Mouse (Mus musculus) spleen, adult 2 months (tissue): ENCODE measurements around the gene Fgfr2.

Experiments
- CTCF ChIP-seq: fragments of 200-500 bp; IDR thresholded peaks from 2 replicates; pipeline ENCODE4 v1.5.1; 2011; ENCODE audit warnings: mild to moderate bottlenecking, inconsistent platforms; ENCODE audit not compliant: insufficient read depth, insufficient read length, insufficient replicate concordance; ENCODE audit errors: extremely low read depth
- POLR2A ChIP-seq: fragments of 200-500 bp; IDR thresholded peaks from 2 replicates; pipeline ENCODE4 v1.6.1; 2011; ENCODE audit warnings: low read depth, low read length, inconsistent platforms

DNA sequence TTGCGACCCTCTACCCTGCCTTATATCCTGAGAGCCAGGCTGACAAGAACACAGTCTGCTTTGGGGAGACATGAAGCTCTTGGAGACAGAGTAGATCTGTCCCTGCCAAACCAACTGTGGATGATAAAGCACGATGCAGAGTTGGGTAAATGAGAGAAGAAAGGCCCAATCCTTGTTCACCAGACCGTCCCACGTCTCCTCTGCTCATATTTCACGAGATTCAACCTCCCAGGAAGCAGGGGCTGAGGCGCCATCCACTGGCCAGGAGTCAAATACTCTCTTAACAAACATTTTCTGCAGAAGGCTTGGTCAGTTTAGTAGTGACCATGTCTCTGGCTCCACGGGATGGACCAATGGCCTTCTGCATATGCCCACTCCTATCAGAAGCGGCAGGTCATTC lies 1938.8 kb downstream of the Fgfr2 start:
- TF ChIP-seq CTCF (no peak), POLR2A (no peak)
